In genomic region chr9:21241343-21241742, GRCm38 (mm10) we compare ENCODE assay signal across 1 mouse cellular context.
TF ChIP-seq lines count a peak whose summit lies in the region.

No protein-coding gene starts in this region.

TF ChIP-seq in MEL, 35 proteins besides CTCF, POLR2A, EP300 and RAD21:
- TF ChIP-seq GATA1 (IDR thresholded peaks at IDR 0.05; ENCODE audit: low read depth, low read length): no peak; the same call in 1 of the 2 replicates
- no peak for TF ChIP-seq GABPA (IDR thresholded peaks at IDR 0.05; ENCODE audit: low read depth, low read length)
- TF ChIP-seq ZKSCAN1 (IDR thresholded peaks at IDR 0.05; ENCODE audit: low read depth, low read length): no peak
- TF ChIP-seq E2F4 (IDR thresholded peaks at IDR 0.05; ENCODE audit: borderline replicate concordance, low read depth, low read length): no peak
- 0 out of 2 replicates have a peak, but pooled peaks have one; percentile 42 for TF ChIP-seq USF1 (IDR thresholded peaks at IDR 0.05; ENCODE audit: low read depth, low read length)
- TF ChIP-seq SMC3 (IDR thresholded peaks at IDR 0.05; ENCODE audit: low read depth, low read length): peak; percentile 98
- TF ChIP-seq ZMIZ1 (IDR thresholded peaks at IDR 0.05; ENCODE audit: low read depth, low read length): no peak
- no peak for TF ChIP-seq CHD2 (IDR thresholded peaks at IDR 0.05; ENCODE audit: low read length)
- peak; percentile 66; the same call in 1 of the 2 replicates for TF ChIP-seq MXI1 (IDR thresholded peaks at IDR 0.05; ENCODE audit: low read depth, low read length)
- peak; percentile 81 for TF ChIP-seq TBP (IDR thresholded peaks at IDR 0.05; ENCODE audit: low read depth, low read length)
- TF ChIP-seq NRF1 (IDR thresholded peaks at IDR 0.05; ENCODE audit: insufficient read depth, low read depth, low read length, poor library complexity, severe bottlenecking): 0 out of 2 replicates have a peak, but pooled peaks have one; percentile 24
- TF ChIP-seq MAX (IDR thresholded peaks at IDR 0.05; ENCODE audit: low read length): no peak
- peak; percentile 67; the same call in 1 of the 2 replicates for TF ChIP-seq POLR2AphosphoS2 (IDR thresholded peaks at IDR 0.05; ENCODE audit: low read length)
- TF ChIP-seq KAT2A (conservative IDR thresholded peaks at IDR 0.05; ENCODE audit: low read depth, low read length): no peak
- no peak for TF ChIP-seq POLR2AphosphoS5 (IDR thresholded peaks at IDR 0.05; ENCODE audit: borderline replicate concordance, low read depth, low read length)
- TF ChIP-seq SIN3A (IDR thresholded peaks at IDR 0.05; ENCODE audit: low read length): peak; percentile 88; the same call in 1 of the 2 replicates
- peak; percentile 59; the same call in 1 of the 2 replicates for TF ChIP-seq RCOR1 (IDR thresholded peaks at IDR 0.05; ENCODE audit: low read depth, low read length)
- no peak for TF ChIP-seq USF2 (IDR thresholded peaks at IDR 0.05; ENCODE audit: borderline replicate concordance in 1 of 2, insufficient read depth in 1 of 2, low read depth in 1 of 2, low read length in 2 of 2)
- peak; percentile 91 for TF ChIP-seq ZC3H11A (IDR thresholded peaks at IDR 0.05; ENCODE audit: low read depth, low read length)
- TF ChIP-seq MEF2A (IDR thresholded peaks at IDR 0.05; ENCODE audit: extremely low read depth, insufficient replicate concordance, low read depth, low read length, poor library complexity, severe bottlenecking): no peak
- TF ChIP-seq MAFK (IDR thresholded peaks at IDR 0.05; ENCODE audit: borderline replicate concordance, low read depth, low read length): no peak
- TF ChIP-seq TAL1 (IDR thresholded peaks at IDR 0.05; ENCODE audit: low read length): no peak
- peak; percentile 82 for TF ChIP-seq MYC (IDR thresholded peaks at IDR 0.05; ENCODE audit: low read depth, low read length)
- no peak for TF ChIP-seq BHLHE40 (IDR thresholded peaks at IDR 0.05; ENCODE audit: borderline replicate concordance, low read depth, low read length)
- peak; percentile 60; the same call in 1 of the 2 replicates for TF ChIP-seq TCF12 (IDR thresholded peaks at IDR 0.05; ENCODE audit: low read depth, low read length)
- peak; percentile 83 for TF ChIP-seq ZNF384 (IDR thresholded peaks at IDR 0.05; ENCODE audit: low read depth, low read length)
- TF ChIP-seq MAZ (IDR thresholded peaks at IDR 0.05; ENCODE audit: low read depth, low read length): peak; percentile 77; the same call in 1 of the 2 replicates
- TF ChIP-seq CHD1 (IDR thresholded peaks at IDR 0.05; ENCODE audit: low read depth, low read length): peak; percentile 29; the same call in 1 of the 2 replicates
- TF ChIP-seq HCFC1 (IDR thresholded peaks at IDR 0.05; ENCODE audit: low read depth, low read length): peak; percentile 73
- TF ChIP-seq MYB (IDR thresholded peaks at IDR 0.05; ENCODE audit: low read depth, low read length): no peak
- TF ChIP-seq ETS1 (IDR thresholded peaks at IDR 0.05; ENCODE audit: low read depth, low read length): no peak; the same call in 1 of the 2 replicates
- TF ChIP-seq NELFE (IDR thresholded peaks at IDR 0.05; ENCODE audit: low read depth, low read length): no peak
- TF ChIP-seq ELF1 (IDR thresholded peaks at IDR 0.05; ENCODE audit: low read depth, low read length): peak; percentile 40; the same call in 1 of the 2 replicates
TF ChIP-seq in MEL: peak in this region for 16.
